Mouse (Mus musculus) liver, adult 2 months (tissue): Measurements from ENCODE around the gene Slc15a3.

ENCODE experiments used
- CTCF ChIP-seq: fragments of 200-500 bp; IDR thresholded peaks from 2 replicates; pipeline ENCODE4 v1.5.1; 2011; ENCODE audit warnings: low read depth, low read length, control low read depth
- POLR2A ChIP-seq: fragments of 200-500 bp; IDR thresholded peaks from 2 replicates; pipeline ENCODE4 v1.6.1; 2011; ENCODE audit warnings: low read length, control low read depth; ENCODE audit not compliant: insufficient read depth; ENCODE audit errors: extremely low read depth

DNA sequence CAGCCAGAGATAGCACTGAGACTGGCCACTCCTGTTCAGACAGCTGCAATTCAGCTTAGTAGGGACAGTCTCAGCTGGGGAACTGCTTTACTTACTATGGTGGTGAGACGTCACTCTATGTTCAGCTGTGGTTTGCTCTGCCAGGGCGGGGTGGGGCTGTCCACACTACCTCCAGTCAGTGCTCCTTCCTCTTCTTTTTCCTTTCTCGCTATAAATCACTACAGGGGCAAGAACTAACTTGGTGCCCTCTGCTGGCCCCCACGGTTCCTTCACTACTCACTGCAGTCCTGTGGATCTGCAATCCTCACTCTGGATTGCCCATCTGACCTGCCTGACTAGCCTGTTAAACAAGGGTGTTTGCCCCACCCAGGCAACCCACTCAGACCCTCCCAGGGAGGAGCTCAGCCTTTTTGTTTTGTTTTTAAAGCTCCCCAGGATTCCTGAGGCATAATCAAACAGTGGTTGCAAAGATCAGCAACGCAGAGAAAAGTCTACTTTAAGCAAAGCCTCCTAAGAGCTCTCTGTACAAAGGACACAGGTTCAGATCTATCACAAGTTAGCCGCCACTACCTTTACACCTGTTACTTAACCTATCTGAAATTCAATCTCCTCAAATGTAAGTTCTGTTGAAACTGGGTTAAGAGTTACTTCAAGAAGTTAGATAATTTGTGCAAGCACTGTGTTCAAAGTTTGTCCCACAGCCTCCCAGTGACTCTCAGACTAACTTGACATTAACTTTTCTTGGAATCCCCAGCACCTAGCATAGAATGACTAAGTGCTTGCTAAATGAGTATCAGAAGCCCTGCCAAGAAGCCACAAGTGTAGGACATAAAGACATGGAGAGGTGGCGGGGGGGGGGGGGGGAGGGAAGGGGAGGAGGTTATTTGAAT lies 40.8 kb downstream of the Slc15a3 start:
- TF ChIP-seq CTCF, result peak; percentile 27; the same call in 1 of the 2 replicates
- no peak for TF ChIP-seq POLR2A
